Mouse (Mus musculus) bone marrow macrophage, adult 2 months (primary cell): ENCODE measurements around the gene Rps19. TPM values are rescaled to one million over a fixed set of nuclear protein-coding genes. Genes with fewer than 3 reads are reported as not detected.

ENCODE experiments used
- H3K27ac ChIP-seq: 2 replicates; pipeline ENCODE4 v1.5.1; 2012; ENCODE audit warnings: low read depth, low read length; ENCODE audit not compliant: insufficient read depth
- H3K4me1 ChIP-seq: 2 replicates; pipeline ENCODE4 v1.6.1; 2012; ENCODE audit warnings: low read length; ENCODE audit not compliant: control insufficient read depth, insufficient read depth
- H3K4me3 ChIP-seq: 2 replicates; pipeline ENCODE4 v1.5.1; 2012; ENCODE audit warnings: mild to moderate bottlenecking, low read length, moderate library complexity; ENCODE audit not compliant: insufficient read depth
- CTCF ChIP-seq: IDR thresholded peaks from 2 replicates; pipeline ENCODE4 v1.5.1; 2012; ENCODE audit warnings: low read depth, mild to moderate bottlenecking, low read length, moderate library complexity
- POLR2A ChIP-seq: IDR thresholded peaks from 2 replicates; pipeline ENCODE4 v1.6.1; 2012; ENCODE audit warnings: mild to moderate bottlenecking, low read depth, low read length, borderline replicate concordance
- polyA plus RNA-seq: library from polyadenylated mRNA; stranded (reverse); fragments of >200 nt; gene quantifications from 2 replicates; pipeline ENCODE4 v1.2.4, GENCODE M21; 2012; ENCODE audit not compliant: missing spikeins, insufficient read depth, insufficient read length

Rps19 gene
- polyA plus RNA-seq, 1 experiment, result 1,635 TPM

DNA sequence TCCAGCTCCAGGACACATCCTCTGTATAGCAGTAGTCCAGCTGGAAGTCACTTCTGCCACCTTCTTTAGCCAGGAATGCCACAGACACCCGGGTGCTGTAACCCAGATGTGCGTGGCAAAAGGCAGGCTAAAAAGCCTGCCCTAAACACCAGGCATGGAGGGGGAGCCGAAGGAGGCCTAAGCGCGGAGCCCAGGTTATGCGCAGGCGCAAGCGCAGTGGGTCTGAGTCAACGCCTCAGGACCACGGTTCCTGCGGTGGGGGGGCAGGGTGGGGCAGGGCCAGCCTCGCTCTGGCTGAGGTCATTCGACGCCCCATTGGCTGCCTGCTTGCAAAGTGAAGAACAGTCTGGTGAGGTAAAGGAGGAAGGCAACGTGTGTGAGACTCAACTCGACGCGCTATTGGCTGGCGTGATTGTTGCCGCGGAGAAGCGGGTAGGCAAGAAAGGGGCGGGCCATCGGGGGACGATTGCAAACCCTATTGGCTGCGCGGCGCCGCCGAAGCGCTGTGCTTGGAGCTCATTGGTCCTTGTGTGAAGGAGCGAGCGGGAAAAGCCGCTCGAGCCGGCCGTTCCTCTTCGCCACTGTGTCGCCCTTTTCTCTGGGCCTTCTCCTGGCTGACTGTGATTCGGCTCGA is 14.5 kb upstream of the Rps19 start, which contains the start of the genes Lypd4 and Dmrtc2:
Gene Lypd4, minus strand, starts transcription at position 410 of the 634 bp plus-strand sequence.
Gene Dmrtc2, plus strand, starts transcription at position 526 of the 634 bp plus-strand sequence.
- H3K4me3 ChIP-seq, result no peak within 1 kb of the TSS
- no peaks in the 10 kb centered on the region for H3K4me1 ChIP-seq
- H3K27ac ChIP-seq, result no peak within 1 kb of the TSS
- TF ChIP-seq POLR2A (no peak), CTCF (no peak)

DNA sequence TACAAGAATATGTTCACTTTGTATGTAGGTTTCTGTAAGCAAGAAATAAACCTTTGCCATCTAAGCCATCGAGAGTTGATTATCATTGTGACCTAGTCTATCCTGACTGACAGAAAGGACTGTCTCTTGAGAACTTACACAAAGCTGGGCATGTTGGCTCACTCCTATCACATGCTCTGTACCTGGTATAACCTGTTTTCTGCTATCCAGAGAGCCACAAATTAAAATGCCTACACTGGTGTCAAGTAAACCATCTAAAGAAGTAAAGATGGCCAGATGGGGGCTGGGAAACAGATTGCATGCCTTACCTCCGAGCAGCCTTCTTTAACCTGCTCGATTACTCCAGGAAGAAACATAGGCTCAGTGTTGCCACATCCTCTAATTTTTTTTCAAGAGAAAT is 6.6 kb upstream of the Rps19 start:
- no peak for TF ChIP-seq POLR2A
- TF ChIP-seq CTCF, result no peak
- no peak overlapping the region for H3K4me3 ChIP-seq
- no peak overlapping the region for H3K27ac ChIP-seq
- no peaks in the 10 kb centered on the region for H3K4me1 ChIP-seq

- Histone ChIP-seq H3K4me1 (no peaks in the 10 kb centered on the region), H3K4me3 (no peak overlapping the region), H3K27ac (no peak overlapping the region)
- TF ChIP-seq POLR2A (no peak), CTCF (no peak)
Observed at GRCm38 (mm10) chr7:24879620-24880019, 4.6 kb upstream of the Rps19 start.

GRCm38 (mm10) chr7:24882416-24883199 is 1.6 kb upstream of the Rps19 start:
- Histone ChIP-seq H3K27ac (no peak overlapping the region), H3K4me3 (no peak overlapping the region), H3K4me1 (0 out of 2 replicates have a peak, but pooled peaks cover 4% of the 10 kb centered on the region)
- TF ChIP-seq CTCF, result no peak
- no peak for TF ChIP-seq POLR2A

DNA sequence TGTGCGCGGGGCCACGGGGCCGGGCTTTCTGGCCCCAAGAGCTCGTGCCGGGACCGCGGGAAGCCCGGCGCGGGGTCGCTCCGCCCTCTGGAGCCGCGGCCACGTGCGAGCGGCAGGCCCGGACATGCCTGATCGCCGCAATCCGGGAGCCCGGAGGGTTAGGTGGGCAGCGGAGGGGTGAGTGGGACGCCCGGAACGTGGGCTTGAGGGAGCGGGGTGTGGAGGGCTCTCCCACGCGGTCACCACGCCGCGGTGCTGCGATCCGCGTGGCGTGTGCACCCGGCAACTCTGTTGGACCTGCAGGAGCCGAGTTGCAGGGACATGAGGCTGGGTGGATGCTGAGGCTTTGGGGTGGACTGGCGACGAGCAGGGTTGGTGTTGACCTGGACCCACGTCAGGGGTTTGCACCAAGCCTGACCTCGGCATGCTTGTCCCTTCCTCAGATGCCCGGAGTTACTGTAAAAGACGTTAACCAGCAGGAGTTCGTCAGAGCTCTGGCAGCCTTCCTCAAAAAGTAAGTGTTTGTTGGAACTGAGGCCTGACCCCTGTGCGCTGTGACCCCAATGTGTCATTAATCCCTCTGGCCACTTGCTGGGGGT is 621 bp downstream of the Rps19 start:
- Histone ChIP-seq H3K4me1 (0 out of 2 replicates have a peak, but pooled peaks cover 4% of the 10 kb centered on the region), H3K4me3 (peak overlapping the region; percentile 74), H3K27ac (peak overlapping the region; percentile 82)
- TF ChIP-seq CTCF (no peak), POLR2A (0 out of 2 replicates have a peak, but pooled peaks have one; percentile 37)

DNA sequence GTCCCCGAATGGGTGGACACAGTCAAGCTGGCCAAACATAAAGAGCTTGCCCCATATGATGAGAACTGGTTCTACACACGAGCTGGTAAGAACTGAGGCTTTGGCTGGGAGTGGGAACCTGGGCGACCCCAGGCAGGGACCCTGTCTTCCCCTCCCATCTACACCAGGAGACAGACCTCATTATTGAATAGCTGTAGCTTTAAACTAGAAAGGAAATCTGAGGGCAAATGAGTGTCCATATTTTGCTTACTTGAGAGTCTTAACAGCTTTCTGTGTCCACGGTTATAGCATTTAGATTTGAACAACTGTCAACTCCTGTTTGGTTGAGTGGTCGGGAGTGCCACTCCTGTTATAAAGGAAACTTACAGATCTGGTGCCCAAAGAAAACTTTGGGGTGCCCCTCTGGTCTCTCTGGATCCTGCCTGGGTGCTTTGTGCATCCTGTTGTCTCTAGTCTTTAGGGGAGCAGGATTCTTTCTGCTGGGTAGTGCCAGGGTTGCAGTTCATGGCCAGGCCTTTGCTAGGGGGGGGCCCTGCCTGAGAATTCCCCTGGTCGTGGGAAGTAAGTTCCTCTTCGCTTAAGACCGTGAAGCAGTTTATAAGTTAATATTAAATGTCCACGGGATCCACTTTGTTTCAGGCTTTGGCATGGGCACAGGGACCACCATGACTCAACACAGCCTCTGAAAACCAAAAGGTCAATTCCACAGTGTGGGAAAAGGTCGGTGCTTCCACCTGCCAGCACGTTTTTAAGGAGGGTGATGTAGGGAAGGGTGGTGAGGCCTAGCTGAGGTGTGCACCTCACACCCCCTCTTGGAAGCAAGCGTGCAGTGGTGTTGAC is 1.5 kb downstream of the Rps19 start:
- Histone ChIP-seq H3K4me3 (peak overlapping the region; percentile 74), H3K4me1 (0 out of 2 replicates have a peak, but pooled peaks cover 4% of the 10 kb centered on the region), H3K27ac (peak overlapping the region; percentile 82)
- TF ChIP-seq POLR2A, result no peak
- no peak for TF ChIP-seq CTCF

GRCm38 (mm10) chr7:24886308-24886633 is 2.1 kb downstream of the Rps19 start:
- peak overlapping the region; percentile 74 for H3K4me3 ChIP-seq
- peak overlapping the region; percentile 82 for H3K27ac ChIP-seq
- no peak for TF ChIP-seq CTCF
- no peak for TF ChIP-seq POLR2A

GRCm38 (mm10) chr7:24887096-24887495 is 2.9 kb downstream of the Rps19 start:
- H3K27ac ChIP-seq, result no peak overlapping the region
- no peak for TF ChIP-seq CTCF
- TF ChIP-seq POLR2A, result no peak
- H3K4me3 ChIP-seq, result peak overlapping the region; percentile 74
- H3K4me1 ChIP-seq, result 0 out of 2 replicates have a peak, but pooled peaks cover 4% of the 10 kb centered on the region

More at GRCm38 (mm10) chr7:24886308-24886633, 2.1 kb downstream of the Rps19 start:
- H3K4me1 ChIP-seq, result 0 out of 2 replicates have a peak, but pooled peaks cover 4% of the 10 kb centered on the region

GRCm38 (mm10) chr7:24889431-24890220 is 5.5 kb downstream of the Rps19 start:
- TF ChIP-seq CTCF (no peak), POLR2A (no peak)
- H3K4me1 ChIP-seq, result 0 out of 2 replicates have a peak, but pooled peaks cover 4% of the 10 kb centered on the region
- no peak overlapping the region for H3K27ac ChIP-seq
- H3K4me3 ChIP-seq, result no peak overlapping the region
